ENCODE assay signal across 8 mouse cellular contexts in the genomic region with DNA sequence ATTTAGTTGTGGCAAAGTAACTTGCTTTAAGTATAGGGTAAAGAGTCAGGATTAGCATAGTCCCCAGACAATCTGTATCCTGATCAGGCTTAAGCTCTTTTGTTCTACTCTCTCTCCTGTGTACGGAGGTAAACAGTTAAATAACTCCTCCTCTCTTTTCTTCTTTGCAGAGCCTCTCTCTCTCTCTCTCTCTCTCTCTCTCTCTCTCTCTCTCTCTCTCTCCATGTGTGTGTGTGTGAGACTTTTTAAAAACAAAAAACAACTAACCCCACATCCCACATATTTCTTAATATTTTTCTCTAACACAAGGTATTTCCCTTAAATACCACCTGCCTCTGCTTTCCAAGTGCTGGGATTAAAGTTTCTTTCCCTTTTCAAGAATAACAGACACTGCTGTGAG. TPM values are rescaled to one million over a fixed set of nuclear protein-coding genes. Genes with fewer than 3 reads are reported as not detected.
DNase-seq lines count a peak whose midpoint lies in the region; ATAC-seq and TF ChIP-seq lines count a peak whose summit lies in the region.

No protein-coding gene starts in this region.

- peak overlapping the region; percentile 94 for H3K4me3 ChIP-seq in kidney, embryonic 15.5 days (replicated peaks)
- H3K4me3 ChIP-seq in brown adipose tissue, adult 24 weeks (ENCODE audit: insufficient read depth, low read depth, low read length): peak overlapping the region; percentile 87
- H3K4me3 ChIP-seq in hindbrain, postnatal 0 days (ENCODE audit: low read length): peak overlapping the region; percentile 92
- H3K4me3 ChIP-seq in midbrain, postnatal 0 days (ENCODE audit: low read depth, low read length): peak overlapping the region; percentile 64

- H3K27me3 ChIP-seq in kidney, embryonic 15.5 days: no peaks in the 10 kb centered on the region
- H3K27me3 ChIP-seq in hindbrain, postnatal 0 days (ENCODE audit: insufficient read depth, low read length): no peaks in the 10 kb centered on the region
- no peaks in the 10 kb centered on the region for H3K27me3 ChIP-seq in midbrain, postnatal 0 days (ENCODE audit: insufficient read depth, low read length)

- H3K36me3 ChIP-seq in kidney, embryonic 15.5 days: peaks cover 17% of the 10 kb centered on the region
- no peaks in the 10 kb centered on the region for H3K36me3 ChIP-seq in hindbrain, postnatal 0 days (ENCODE audit: insufficient read depth, low read length)
- H3K36me3 ChIP-seq in midbrain, postnatal 0 days (ENCODE audit: insufficient read depth, low read length): no peaks in the 10 kb centered on the region

- no peak for TF ChIP-seq CTCF in hindbrain, postnatal 0 days (IDR thresholded peaks at IDR 0.05; ENCODE audit: low read depth)
- TF ChIP-seq CTCF in midbrain, postnatal 0 days (IDR thresholded peaks at IDR 0.05): no peak

- H3K4me2 ChIP-seq in kidney, embryonic 15.5 days: peak overlapping the region; percentile 69
- H3K4me2 ChIP-seq in hindbrain, postnatal 0 days (ENCODE audit: low read depth, low read length): peak overlapping the region; percentile 65
- peak overlapping the region; percentile 65 for H3K4me2 ChIP-seq in midbrain, postnatal 0 days (ENCODE audit: low read depth, low read length, poor library complexity, severe bottlenecking)

- 4% methylated on average over 1 of the region's 1 CpGs for WGBS in kidney, embryonic 15.5 days
- WGBS in hindbrain, postnatal 0 days: 14% methylated on average over 1 of the region's 1 CpGs
- 4% methylated on average over 1 of the region's 1 CpGs for WGBS in midbrain, postnatal 0 days

- H3K27ac ChIP-seq in kidney, embryonic 15.5 days: no peak overlapping the region
- H3K27ac ChIP-seq in brown adipose tissue, adult 24 weeks (replicated peaks; ENCODE audit: low read depth, low read length): no peak overlapping the region
- H3K27ac ChIP-seq in hindbrain, postnatal 0 days: 0 out of 2 replicates have a peak overlapping the region, but pooled peaks have one; percentile 95
- peak overlapping the region; percentile 90; the same call in 1 of the 2 replicates for H3K27ac ChIP-seq in midbrain, postnatal 0 days (ENCODE audit: low read depth, low read length)

- no peak for ATAC-seq in kidney, embryonic 15.5 days (replicated peaks; ENCODE audit: low FRiP score)
- no peak for ATAC-seq in hindbrain, postnatal 0 days
- ATAC-seq in midbrain, postnatal 0 days (ENCODE audit: low FRiP score): no peak

- peak overlapping the region; percentile 90 for H3K9ac ChIP-seq in kidney, embryonic 15.5 days
- peak overlapping the region; percentile 95 for H3K9ac ChIP-seq in hindbrain, postnatal 0 days (replicated peaks; ENCODE audit: low read length)
- peak overlapping the region; percentile 72 for H3K9ac ChIP-seq in midbrain, postnatal 0 days (replicated peaks; ENCODE audit: low read length, poor library complexity, severe bottlenecking)

- no peaks in the 10 kb centered on the region for H3K9me3 ChIP-seq in kidney, embryonic 15.5 days (replicated peaks)
- H3K9me3 ChIP-seq in hindbrain, postnatal 0 days (ENCODE audit: low read length): no peaks in the 10 kb centered on the region
- no peaks in the 10 kb centered on the region for H3K9me3 ChIP-seq in midbrain, postnatal 0 days (ENCODE audit: low read length)

- peaks cover 16% of the 10 kb centered on the region for H3K4me1 ChIP-seq in kidney, embryonic 15.5 days
- peaks cover 11% of the 10 kb centered on the region; the same call in 1 of the 2 replicates for H3K4me1 ChIP-seq in brown adipose tissue, adult 24 weeks (ENCODE audit: control insufficient read depth, insufficient read depth, insufficient read length, low read length)
- H3K4me1 ChIP-seq in hindbrain, postnatal 0 days (ENCODE audit: insufficient read depth, low read length): peaks cover 10% of the 10 kb centered on the region; the same call in 1 of the 2 replicates
- peaks cover 12% of the 10 kb centered on the region; the same call in 1 of the 2 replicates for H3K4me1 ChIP-seq in midbrain, postnatal 0 days (ENCODE audit: insufficient read depth, low read length)

- no peak for DNase-seq in kidney, postnatal 25 days
- no peak for DNase-seq in hindbrain, postnatal 0 days (ENCODE audit: low spot score)
- no peak for DNase-seq in midbrain, postnatal 0 days (ENCODE audit: low spot score)
- DNase-seq in thymus, postnatal 36 days: no peak
- DNase-seq in layer of hippocampus, adult 9-10 months (ENCODE audit: low spot score): no peak
- DNase-seq in frontal cortex, adult 2 months (ENCODE audit: extremely low spot score in 1 of 2, low spot score in 1 of 2): no peak

RNA-seq across cellular contexts. Expression of gene Cpsf2, which starts 1.2 kb away (rescaled TPM):
- polyA plus RNA-seq in kidney, embryonic 15.5 days (2015; fragmentation: Nextera tagmentation; extraction: Ambion mirVana): 29.5 and 30.9 TPM in 2 replicates
- 12.3 TPM in 2 replicates for polyA plus RNA-seq in brown adipose tissue, adult 24 weeks (2012; ENCODE audit: insufficient read depth, insufficient read length, missing spikeins)
- 19.7 and 20.9 TPM in 2 replicates for total RNA-seq in hindbrain, postnatal 0 days (2014; rRNA removed)
- 26.9 and 27.2 TPM in 2 replicates for polyA plus RNA-seq in hindbrain, postnatal 0 days (2015; fragmentation: Nextera tagmentation; extraction: Ambion mirVana)
- 28.0 and 28.5 TPM in 2 replicates for total RNA-seq in midbrain, postnatal 0 days (2014; rRNA removed)
- 25.2 and 25.5 TPM in 2 replicates for polyA plus RNA-seq in midbrain, postnatal 0 days (2015; fragmentation: Nextera tagmentation; extraction: Ambion mirVana)
- polyA plus RNA-seq in frontal cortex, adult 2 months (2012; rRNA removed): 13.8 and 16.1 TPM in 2 replicates

RNA-seq across cellular contexts. Expression of gene Atxn3, which starts 16.5 kb away (rescaled TPM):
- 11.7 and 14.9 TPM in 2 replicates for polyA plus RNA-seq in kidney, embryonic 15.5 days (2015; fragmentation: Nextera tagmentation; extraction: Ambion mirVana)
- 6.3 and 10.6 TPM in 2 replicates for polyA plus RNA-seq in brown adipose tissue, adult 24 weeks (2012; ENCODE audit: insufficient read depth, insufficient read length, missing spikeins)
- total RNA-seq in hindbrain, postnatal 0 days (2014; rRNA removed): 8.3 and 24.2 TPM in 2 replicates
- 7.6 and 8.9 TPM in 2 replicates for polyA plus RNA-seq in hindbrain, postnatal 0 days (2015; fragmentation: Nextera tagmentation; extraction: Ambion mirVana)
- 12.4 and 13.4 TPM in 2 replicates for total RNA-seq in midbrain, postnatal 0 days (2014; rRNA removed)
- polyA plus RNA-seq in midbrain, postnatal 0 days (2015; fragmentation: Nextera tagmentation; extraction: Ambion mirVana): 7.6 and 8.0 TPM in 2 replicates
- 21.0 and 21.5 TPM in 2 replicates for polyA plus RNA-seq in frontal cortex, adult 2 months (2012; rRNA removed)

Comparison
In these comparisons a context has a peak if more than half of its experiments do, and no peak if none do; other contexts are left out.
1. H3K27ac ChIP-seq: peak in hindbrain, postnatal 0 days (single experiment) and midbrain, postnatal 0 days (single experiment); none in kidney, embryonic 15.5 days (single experiment) and brown adipose tissue, adult 24 weeks (single experiment).
2. Peak in every context shown above with its lines, with median percentiles within 50 percentile points of each other: H3K4me2 ChIP-seq, H3K4me3 ChIP-seq and H3K9ac ChIP-seq.